Mouse (Mus musculus) megakaryocyte progenitor cell, adult 5-6 weeks (primary cell): ENCODE measurements at regions not wholly inside any gene's neighbourhood (a gene's known extent, or its start where the extent isn't known, plus 50 kb on each side); places are given as distances from the start of the nearest gene placed in this dataset.

Experiments used
- ATAC-seq: replicated peaks from 2 replicates; pipeline ENCODE4 v1.8.0; 2016; ENCODE audit warnings: mild to moderate bottlenecking, moderate TSS enrichment, inconsistent platforms; ENCODE audit not compliant: poor library complexity

GRCm38 (mm10) chr15:96776476-96777075 lies 77.0 kb upstream of the Slc38a2 start:
- ATAC-seq: peak; percentile 51

DNA sequence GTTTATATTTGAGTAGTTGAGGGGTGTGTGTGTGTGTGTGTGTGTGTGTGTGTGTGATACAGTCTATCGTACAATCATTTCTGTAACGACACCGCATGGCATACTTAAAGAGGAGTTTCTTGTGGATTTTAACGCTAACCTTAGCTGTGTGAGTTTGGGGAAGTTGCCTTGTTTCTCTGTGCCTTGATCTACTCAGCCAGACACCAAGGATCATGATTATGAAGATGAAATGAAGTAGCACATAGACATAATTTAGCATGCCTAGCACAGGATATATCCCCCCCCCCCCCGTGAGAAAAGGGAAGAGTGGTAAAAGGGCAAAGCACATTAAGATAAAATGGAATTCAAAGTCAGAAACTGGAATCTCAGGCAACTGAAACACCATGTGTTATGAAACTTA lies 75.6 kb upstream of the Slc38a2 start:
- no peak for ATAC-seq

- no peak for ATAC-seq
Measured at GRCm38 (mm10) chr15:96774664-96775063, 75.1 kb upstream of the Slc38a2 start.

- ATAC-seq: no peak
Measured at GRCm38 (mm10) chr15:96773656-96774055, 74.1 kb upstream of the Slc38a2 start.

- no peak for ATAC-seq
Measured at GRCm38 (mm10) chr15:96772701-96773100, 73.2 kb upstream of the Slc38a2 start.

- no peak for ATAC-seq
Measured at GRCm38 (mm10) chr15:96770786-96771185, 71.3 kb upstream of the Slc38a2 start.

- ATAC-seq: peak; percentile 27; the same call in 1 of the 2 replicates
Measured at GRCm38 (mm10) chr15:96770299-96770698, 70.8 kb upstream of the Slc38a2 start.

GRCm38 (mm10) chr15:96769751-96770150 lies 70.2 kb upstream of the Slc38a2 start:
- ATAC-seq: no peak

DNA sequence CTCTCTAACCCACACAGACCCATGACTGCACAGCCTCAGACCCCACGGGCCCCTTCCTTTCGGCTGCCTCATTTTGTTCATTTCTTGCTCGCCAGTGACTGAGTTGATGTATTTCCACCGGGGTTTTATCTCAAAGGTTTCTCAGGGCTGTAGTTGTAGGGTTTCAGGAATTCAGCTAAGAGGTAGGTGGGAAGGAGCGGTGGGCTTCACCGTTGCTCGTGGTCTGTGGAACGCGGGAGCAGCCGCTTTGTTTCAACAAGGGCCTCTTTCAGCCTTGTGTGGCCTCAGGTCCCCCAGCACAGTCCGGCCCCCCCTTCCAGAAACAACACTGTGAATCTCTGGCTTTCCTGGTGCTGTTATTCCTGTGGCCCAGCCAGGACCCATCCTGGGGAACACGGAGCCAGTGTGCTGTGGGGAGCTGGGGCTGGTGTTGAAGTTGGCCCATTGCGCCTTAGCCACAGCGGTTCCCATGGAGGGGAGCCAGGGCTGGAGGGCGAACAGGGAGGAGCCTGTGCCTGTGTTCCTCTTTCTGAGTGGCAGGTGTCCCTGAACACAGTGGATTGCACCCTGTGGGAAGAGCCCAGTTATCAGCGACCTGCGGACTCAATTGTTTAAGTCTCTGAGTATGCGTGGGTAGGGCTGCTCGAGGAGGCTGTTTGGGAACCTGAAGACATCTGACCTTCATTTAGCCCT lies 68.9 kb upstream of the Slc38a2 start:
- peak; percentile 96 for ATAC-seq

GRCm38 (mm10) chr15:96767188-96767587 lies 67.7 kb upstream of the Slc38a2 start:
- no peak for ATAC-seq

DNA sequence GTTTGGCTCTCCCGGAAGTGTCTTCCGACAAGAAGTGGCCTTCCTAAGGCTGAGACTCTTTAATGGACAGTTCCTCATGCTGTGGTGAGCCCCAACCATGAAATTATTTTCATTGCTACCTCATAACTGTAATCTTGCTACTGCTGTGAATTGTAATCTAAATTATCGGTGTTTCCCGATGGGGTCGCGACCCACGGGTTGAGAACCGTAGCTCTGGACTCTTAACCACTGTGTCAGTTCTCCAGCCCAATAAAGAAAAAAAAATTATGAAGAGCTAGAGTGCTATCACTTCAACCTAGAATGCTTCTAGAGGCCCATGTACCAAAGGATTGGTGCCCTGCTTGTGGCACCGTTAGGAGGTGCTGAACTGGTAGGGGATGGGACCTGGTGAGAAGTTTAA lies 66.7 kb upstream of the Slc38a2 start:
- ATAC-seq: no peak

GRCm38 (mm10) chr15:96763611-96764010 lies 64.1 kb upstream of the Slc38a2 start:
- ATAC-seq: no peak

GRCm38 (mm10) chr15:96759078-96759995 lies 59.8 kb upstream of the Slc38a2 start:
- ATAC-seq: no peak

GRCm38 (mm10) chr15:96757446-96758198 lies 58.1 kb upstream of the Slc38a2 start:
- peak; percentile 90 for ATAC-seq

DNA sequence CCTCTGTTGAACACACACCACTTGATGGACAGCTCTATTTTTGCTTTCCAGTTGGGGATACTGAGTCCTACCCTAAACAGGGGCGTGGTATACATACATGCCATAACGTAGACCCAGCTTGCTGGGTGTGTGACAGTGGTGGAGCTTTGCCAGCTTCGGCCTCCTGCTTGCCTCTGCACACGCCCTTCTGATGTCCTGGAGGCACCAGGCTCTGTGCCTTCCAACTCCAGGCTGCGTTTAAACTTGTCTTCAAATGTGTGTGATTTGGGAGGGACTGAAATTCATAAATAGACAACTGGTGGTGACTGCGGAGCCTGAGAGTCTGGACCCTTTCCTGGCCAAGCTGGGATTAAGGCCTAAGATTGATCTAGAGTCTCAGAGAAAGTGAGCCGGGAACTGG lies 56.9 kb upstream of the Slc38a2 start:
- no peak for ATAC-seq

- ATAC-seq: no peak
Measured at GRCm38 (mm10) chr15:96755951-96756350, 56.4 kb upstream of the Slc38a2 start.

DNA sequence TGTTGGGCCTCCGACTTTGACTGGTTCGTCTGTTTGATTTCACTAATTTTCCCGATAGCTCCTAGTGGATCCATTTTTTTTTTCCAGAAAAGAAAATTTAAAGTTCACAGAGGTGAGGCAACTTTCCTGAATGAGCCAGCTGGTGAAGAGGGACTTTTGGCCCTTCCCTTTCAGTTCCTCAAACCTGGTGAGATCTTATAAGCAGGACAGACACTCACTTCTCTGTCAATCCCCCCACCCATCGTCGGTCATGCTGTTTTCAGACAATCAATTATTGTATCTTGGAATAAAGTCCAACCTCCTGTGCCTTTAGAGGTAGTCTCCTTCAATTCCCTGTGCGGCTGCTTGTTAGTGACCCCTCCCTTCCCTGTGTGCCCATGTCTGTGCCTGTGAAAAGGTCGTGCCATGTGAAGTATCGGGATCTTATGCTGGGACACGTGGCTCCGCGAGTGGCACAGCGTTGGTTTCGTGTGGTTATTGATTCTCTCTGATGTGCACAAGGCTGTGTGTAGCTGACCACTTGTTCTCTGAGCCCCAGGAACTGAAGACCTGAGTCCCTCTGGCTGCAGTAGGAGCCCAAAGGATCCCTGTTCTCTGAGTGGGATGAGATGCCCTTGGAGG lies 55.9 kb upstream of the Slc38a2 start:
- no peak for ATAC-seq

DNA sequence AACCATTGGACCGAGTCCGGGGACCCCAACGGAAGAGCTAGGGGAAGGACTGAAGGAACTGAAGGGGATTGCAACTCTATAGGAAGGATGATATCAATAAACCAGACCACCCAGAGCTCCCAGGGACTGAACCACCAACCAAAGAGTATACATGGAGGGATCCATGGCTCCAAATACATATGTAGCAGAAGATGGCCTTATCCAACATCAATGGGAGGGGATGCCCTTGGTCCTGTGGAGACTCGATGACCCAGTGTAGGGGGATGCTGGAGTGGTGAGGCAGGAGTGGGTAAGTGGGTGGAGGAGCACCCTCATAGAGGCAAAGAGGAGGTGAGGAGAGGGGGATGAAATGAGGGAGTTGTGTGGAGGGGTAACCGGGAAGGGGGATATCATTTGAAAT lies 54.5 kb upstream of the Slc38a2 start:
- ATAC-seq: no peak

- ATAC-seq: no peak
Measured at GRCm38 (mm10) chr15:96752719-96753118, 53.2 kb upstream of the Slc38a2 start.

GRCm38 (mm10) chr15:96752062-96752358 lies 52.5 kb upstream of the Slc38a2 start:
- no peak for ATAC-seq
